Mouse (Mus musculus): Measurements from ENCODE around the gene Sidt1. TPM values are rescaled to one million over a fixed set of nuclear protein-coding genes. Genes with fewer than 3 reads are reported as not detected.

Gene Sidt1
- polyA plus RNA-seq, 1 experiment from 2014 or later = not detected

DNA sequence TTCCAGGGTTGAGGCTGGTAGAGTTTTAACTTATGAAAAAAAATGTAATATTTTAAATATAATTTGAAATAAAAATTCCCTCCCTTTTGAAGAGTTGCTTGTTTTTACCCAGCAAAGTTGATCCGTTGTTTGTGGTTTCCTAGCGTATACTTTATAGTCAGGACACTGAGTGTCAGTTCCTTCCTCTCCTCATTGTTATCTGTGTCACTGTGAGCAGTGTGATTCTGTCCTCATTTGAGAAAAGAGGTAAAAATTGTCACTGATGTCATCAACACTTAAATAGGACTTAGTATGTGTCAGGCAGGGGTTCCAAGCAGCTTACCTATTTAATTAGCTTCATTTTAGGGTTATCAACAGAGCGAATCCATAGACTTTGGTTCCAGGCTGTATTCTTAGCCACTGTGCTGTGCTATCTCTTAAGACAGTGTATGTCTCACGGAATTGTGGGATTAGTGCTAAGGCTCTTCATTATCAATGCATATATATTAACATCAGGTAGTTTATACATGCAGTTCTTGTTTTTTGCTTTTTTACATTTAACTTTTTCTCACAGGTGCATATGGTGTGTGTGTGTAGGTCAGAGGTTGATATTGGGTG is 16.9 kb upstream of the Sidt1 start:
- no peak for ATAC-seq (replicated peaks; ENCODE audit: insufficient number of reproducible peaks, low FRiP score, low TSS enrichment)
- H3K4me1 ChIP-seq (ENCODE audit: control insufficient read depth, insufficient read depth, low read length) = peaks cover 6% of the 10 kb centered on the region; the same call in 1 of the 2 replicates

DNA sequence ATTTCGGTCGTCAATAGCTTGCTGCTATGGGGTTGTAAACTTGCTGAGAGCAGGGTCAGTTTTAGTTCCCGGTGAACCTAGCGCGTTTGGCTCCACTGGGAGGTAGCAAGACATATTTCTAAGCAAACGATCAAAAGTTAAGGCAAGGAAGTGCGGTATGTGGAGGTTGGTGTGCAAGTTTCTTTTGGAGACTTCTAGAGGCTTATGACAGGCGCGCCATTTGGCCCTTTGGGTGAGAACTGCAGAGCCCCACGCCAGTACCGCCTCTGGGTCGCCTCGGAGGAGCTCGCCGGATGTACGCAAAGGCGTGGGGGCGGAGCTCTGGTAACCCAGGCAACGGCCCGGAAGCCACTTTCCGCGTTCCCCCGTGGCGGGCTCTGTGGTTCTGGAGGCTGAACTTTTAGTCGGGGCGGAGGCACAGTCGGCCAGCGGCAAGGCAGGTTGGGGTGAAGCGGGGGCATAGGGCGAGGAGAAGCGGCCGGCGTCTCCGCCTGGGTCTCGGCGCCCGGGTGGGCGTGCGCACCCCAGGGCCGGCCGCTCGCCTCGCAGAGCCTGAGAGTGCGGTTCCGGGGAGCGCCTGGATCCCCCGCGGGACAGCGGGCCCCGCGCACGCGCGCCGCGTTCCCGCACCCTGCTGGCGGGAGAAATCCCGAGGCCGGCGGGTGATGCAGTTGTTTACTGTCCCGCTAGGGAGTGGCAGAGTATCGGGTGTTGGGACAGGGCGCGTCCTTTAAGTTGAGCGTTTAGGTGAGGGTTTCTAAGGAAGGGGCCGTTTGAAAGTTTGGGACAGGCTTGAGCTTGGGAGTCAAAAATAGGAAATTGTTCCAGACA is 14.3 kb upstream of the Sidt1 start, which contains the start of gene Spice1:
Gene Spice1 (plus strand): TSS at position 51 of the 831 bp plus-strand sequence.
- Histone ChIP-seq H3K4me2 (peak within 1 kb of the TSS; percentile 77), H3K9me3 (replicated peaks; ENCODE audit: control insufficient read depth, low read length) (no peaks in the 10 kb centered on the region), H3K4me3 (ENCODE audit: low read depth, low read length) (peak within 1 kb of the TSS; percentile 86), H3K4me1 (ENCODE audit: control insufficient read depth, insufficient read depth, low read length) (peaks cover 6% of the 10 kb centered on the region; the same call in 1 of the 2 replicates), H3K27ac (ENCODE audit: low read depth, low read length) (peak within 1 kb of the TSS; percentile 93), H3K27me3 (ENCODE audit: control insufficient read depth, insufficient read depth, low read length) (no peaks in the 10 kb centered on the region), H3K36me3 (ENCODE audit: control insufficient read depth, insufficient read depth, low read length) (no peaks in the 10 kb centered on the region), H3K9ac (ENCODE audit: low read depth, low read length) (peak within 1 kb of the TSS; percentile 85)
- under 1% methylated on average over 65 of the region's 67 CpGs for WGBS (ENCODE audit: insufficient replicate concordance)
- peak; percentile 98 for ATAC-seq (replicated peaks; ENCODE audit: insufficient number of reproducible peaks, low FRiP score, low TSS enrichment)

More for the DNA sequence above, 16.9 kb upstream of the Sidt1 start:
- 80% methylated on average over 4 of the region's 4 CpGs for WGBS (ENCODE audit: insufficient replicate concordance)
- no peak overlapping the region for H3K4me3 ChIP-seq (ENCODE audit: low read depth, low read length)
- no peaks in the 10 kb centered on the region for H3K9me3 ChIP-seq (replicated peaks; ENCODE audit: control insufficient read depth, low read length)
- H3K27me3 ChIP-seq (ENCODE audit: control insufficient read depth, insufficient read depth, low read length) = no peaks in the 10 kb centered on the region
- no peak overlapping the region for H3K27ac ChIP-seq (ENCODE audit: low read depth, low read length)
- no peak overlapping the region for H3K9ac ChIP-seq (ENCODE audit: low read depth, low read length)
- no peaks in the 10 kb centered on the region for H3K36me3 ChIP-seq (ENCODE audit: control insufficient read depth, insufficient read depth, low read length)
- H3K4me2 ChIP-seq = no peak overlapping the region

DNA sequence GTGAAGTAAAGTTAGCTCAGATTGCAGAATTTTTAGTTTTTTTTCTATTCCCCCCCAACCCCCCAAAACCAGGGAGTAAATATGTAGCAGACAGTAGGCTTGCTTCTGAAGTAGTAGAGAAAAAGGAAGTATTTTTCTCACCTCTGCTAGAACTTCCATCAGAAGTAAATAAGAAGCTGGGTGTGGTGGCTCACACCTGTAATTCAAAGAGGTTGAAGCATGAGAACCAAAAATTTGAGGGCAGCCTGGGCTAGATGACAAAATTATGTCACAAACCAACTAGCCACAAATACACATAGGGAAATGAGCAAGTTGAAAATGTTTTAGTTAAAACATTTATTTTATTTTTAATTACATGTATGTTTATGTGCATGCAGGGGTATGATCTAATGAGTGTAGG is 4.5 kb upstream of the Sidt1 start:
- no peak for ATAC-seq (replicated peaks; ENCODE audit: insufficient number of reproducible peaks, low FRiP score, low TSS enrichment)
- Histone ChIP-seq H3K9me3 (replicated peaks; ENCODE audit: control insufficient read depth, low read length) (no peaks in the 10 kb centered on the region), H3K4me3 (ENCODE audit: low read depth, low read length) (no peak overlapping the region)

DNA sequence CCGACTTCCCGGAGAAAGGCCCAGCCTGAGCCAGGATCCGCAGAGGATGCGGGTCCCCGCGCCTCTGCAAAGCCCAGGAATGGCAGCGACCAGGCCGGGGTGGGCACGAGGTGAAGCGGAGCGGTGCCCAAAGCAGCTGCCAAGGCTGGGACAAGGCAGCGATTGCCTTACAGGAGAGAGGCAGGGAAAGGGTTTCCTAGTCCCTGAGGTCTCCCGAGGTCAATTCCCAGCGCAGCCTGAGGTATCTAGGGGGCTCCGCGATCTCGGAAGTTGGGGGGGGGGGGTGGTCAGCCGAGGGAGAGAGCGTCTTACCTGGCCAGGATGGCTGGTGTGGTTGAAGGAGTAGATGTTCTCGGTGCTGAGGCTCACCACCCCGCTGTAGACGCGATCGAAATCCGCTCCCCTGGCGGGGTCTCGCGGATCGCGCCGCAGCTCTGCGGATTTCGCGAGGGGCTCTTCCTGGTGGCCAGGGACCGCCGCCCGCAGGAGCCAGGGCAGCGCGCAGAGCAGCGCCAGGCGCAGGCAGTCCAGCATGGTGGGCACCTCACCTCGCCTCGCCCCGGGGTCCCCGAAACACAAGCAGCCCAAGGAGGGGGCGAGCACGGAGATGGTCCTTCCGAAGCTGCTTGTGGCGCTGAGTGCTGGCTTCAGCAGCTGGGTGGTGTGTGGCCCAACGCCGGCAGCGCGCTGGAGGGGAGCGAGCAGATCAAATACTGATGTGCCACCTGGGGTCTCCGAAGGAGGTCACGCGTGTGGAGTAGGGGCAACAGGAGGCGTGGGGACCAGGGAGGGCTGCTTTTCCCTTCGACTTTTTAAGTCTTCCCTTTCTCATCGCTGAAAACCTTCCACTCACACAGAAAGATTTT is 768 bp downstream of the Sidt1 start:
- H3K36me3 ChIP-seq (ENCODE audit: control insufficient read depth, insufficient read depth, low read length) = no peaks in the 10 kb centered on the region
- peaks cover 32% of the 10 kb centered on the region for H3K27me3 ChIP-seq (ENCODE audit: control insufficient read depth, insufficient read depth, low read length)
- peak overlapping the region; percentile 69 for H3K9ac ChIP-seq (ENCODE audit: low read depth, low read length)
- H3K4me2 ChIP-seq = peak overlapping the region; percentile 99
- no peaks in the 10 kb centered on the region for H3K4me1 ChIP-seq (ENCODE audit: control insufficient read depth, insufficient read depth, low read length)
- H3K4me3 ChIP-seq (ENCODE audit: low read depth, low read length) = peak overlapping the region; percentile 66
- H3K27ac ChIP-seq (ENCODE audit: low read depth, low read length) = no peak overlapping the region
- H3K9me3 ChIP-seq (replicated peaks; ENCODE audit: control insufficient read depth, low read length) = 0 out of 2 replicates have a peak, but pooled peaks cover 2% of the 10 kb centered on the region
- WGBS (ENCODE audit: insufficient replicate concordance) = under 1% methylated on average over 58 of the region's 60 CpGs
- no peak for ATAC-seq (replicated peaks; ENCODE audit: insufficient number of reproducible peaks, low FRiP score, low TSS enrichment)

More for the DNA sequence above, 4.5 kb upstream of the Sidt1 start:
- Histone ChIP-seq H3K27me3 (ENCODE audit: control insufficient read depth, insufficient read depth, low read length) (peaks cover 14% of the 10 kb centered on the region), H3K9ac (ENCODE audit: low read depth, low read length) (no peak overlapping the region), H3K4me2 (no peak overlapping the region), H3K27ac (ENCODE audit: low read depth, low read length) (no peak overlapping the region), H3K36me3 (ENCODE audit: control insufficient read depth, insufficient read depth, low read length) (no peaks in the 10 kb centered on the region), H3K4me1 (ENCODE audit: control insufficient read depth, insufficient read depth, low read length) (no peaks in the 10 kb centered on the region)

DNA sequence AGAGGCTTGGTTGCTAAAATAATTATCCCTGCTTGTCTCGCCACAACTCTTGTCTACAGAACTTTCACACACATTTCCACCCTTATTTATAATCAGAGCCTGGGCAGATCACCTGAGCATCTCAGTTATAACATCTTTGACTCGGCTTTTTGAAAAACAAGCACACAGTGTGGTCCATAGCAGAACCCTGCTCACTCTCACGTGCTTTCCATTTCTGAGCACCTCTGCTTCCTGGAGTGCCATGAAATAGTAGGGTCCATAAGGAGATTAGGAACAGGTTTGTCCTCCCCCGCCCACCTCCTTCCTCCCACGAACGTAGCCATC is 1.4 kb downstream of the Sidt1 start:
- H3K4me3 ChIP-seq (ENCODE audit: low read depth, low read length) = peak overlapping the region; percentile 66
- no peak overlapping the region for H3K27ac ChIP-seq (ENCODE audit: low read depth, low read length)
- peak overlapping the region; percentile 69 for H3K9ac ChIP-seq (ENCODE audit: low read depth, low read length)
- H3K4me1 ChIP-seq (ENCODE audit: control insufficient read depth, insufficient read depth, low read length) = no peaks in the 10 kb centered on the region
- peak overlapping the region; percentile 99 for H3K4me2 ChIP-seq
- no peak for ATAC-seq (replicated peaks; ENCODE audit: insufficient number of reproducible peaks, low FRiP score, low TSS enrichment)
- H3K9me3 ChIP-seq (replicated peaks; ENCODE audit: control insufficient read depth, low read length) = 0 out of 2 replicates have a peak, but pooled peaks cover 2% of the 10 kb centered on the region
- peaks cover 32% of the 10 kb centered on the region for H3K27me3 ChIP-seq (ENCODE audit: control insufficient read depth, insufficient read depth, low read length)
- no peaks in the 10 kb centered on the region for H3K36me3 ChIP-seq (ENCODE audit: control insufficient read depth, insufficient read depth, low read length)
- WGBS (ENCODE audit: insufficient replicate concordance) = 15% methylated on average over 6 of the region's 6 CpGs

DNA sequence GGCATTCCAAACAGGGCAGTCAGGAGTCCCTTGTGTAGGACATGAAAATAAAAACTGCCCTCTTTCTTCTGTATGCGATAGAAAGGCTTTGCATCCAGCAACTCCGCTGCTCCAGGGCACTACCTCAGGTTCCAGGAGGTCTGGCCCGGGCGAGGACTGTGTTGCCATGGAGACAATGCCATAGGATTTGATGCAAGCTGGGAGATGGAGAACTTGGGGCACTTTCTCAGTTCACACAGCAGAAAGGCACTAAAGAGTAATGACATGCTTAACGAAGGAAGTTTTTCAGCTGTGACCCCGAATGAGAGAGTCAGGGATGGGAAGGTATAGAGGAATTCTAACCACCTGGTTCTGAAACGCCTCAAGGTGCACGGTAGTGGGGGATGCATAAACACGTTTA is 1.8 kb downstream of the Sidt1 start:
- H3K4me1 ChIP-seq (ENCODE audit: control insufficient read depth, insufficient read depth, low read length) = no peaks in the 10 kb centered on the region
- ATAC-seq (replicated peaks; ENCODE audit: insufficient number of reproducible peaks, low FRiP score, low TSS enrichment) = no peak
- no peak overlapping the region for H3K9ac ChIP-seq (ENCODE audit: low read depth, low read length)
- H3K27me3 ChIP-seq (ENCODE audit: control insufficient read depth, insufficient read depth, low read length) = peaks cover 32% of the 10 kb centered on the region
- H3K4me2 ChIP-seq = no peak overlapping the region
- no peaks in the 10 kb centered on the region for H3K36me3 ChIP-seq (ENCODE audit: control insufficient read depth, insufficient read depth, low read length)
- H3K4me3 ChIP-seq (ENCODE audit: low read depth, low read length) = no peak overlapping the region
- 0 out of 2 replicates have a peak, but pooled peaks cover 2% of the 10 kb centered on the region for H3K9me3 ChIP-seq (replicated peaks; ENCODE audit: control insufficient read depth, low read length)
- 24% methylated on average over 9 of the region's 9 CpGs for WGBS (ENCODE audit: insufficient replicate concordance)
- H3K27ac ChIP-seq (ENCODE audit: low read depth, low read length) = no peak overlapping the region

DNA sequence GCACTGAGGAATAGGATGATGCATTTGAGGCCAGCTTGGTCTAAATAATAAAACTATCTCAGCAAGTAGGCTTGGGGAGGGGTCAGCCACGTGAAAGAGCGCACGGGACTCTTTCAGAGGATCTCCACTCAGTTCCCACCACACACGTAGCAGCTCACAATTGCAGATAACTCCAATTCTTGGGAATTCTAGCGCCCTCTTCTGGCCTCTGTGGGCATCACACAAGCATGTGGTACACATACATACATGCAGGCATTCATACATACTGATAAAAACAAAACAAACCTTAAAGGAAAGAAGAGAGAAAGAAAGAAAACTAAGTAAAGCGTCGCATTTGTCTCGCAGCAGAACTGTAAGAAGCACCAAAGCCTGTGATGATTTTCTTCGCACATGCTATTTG is 2.3 kb downstream of the Sidt1 start:
- no peak overlapping the region for H3K27ac ChIP-seq (ENCODE audit: low read depth, low read length)
- ATAC-seq (replicated peaks; ENCODE audit: insufficient number of reproducible peaks, low FRiP score, low TSS enrichment) = no peak
- H3K9me3 ChIP-seq (replicated peaks; ENCODE audit: control insufficient read depth, low read length) = 0 out of 2 replicates have a peak, but pooled peaks cover 2% of the 10 kb centered on the region
- H3K36me3 ChIP-seq (ENCODE audit: control insufficient read depth, insufficient read depth, low read length) = no peaks in the 10 kb centered on the region
- WGBS (ENCODE audit: insufficient replicate concordance) = 75% methylated on average over 9 of the region's 9 CpGs
- no peak overlapping the region for H3K4me2 ChIP-seq
- no peaks in the 10 kb centered on the region for H3K4me1 ChIP-seq (ENCODE audit: control insufficient read depth, insufficient read depth, low read length)
- H3K9ac ChIP-seq (ENCODE audit: low read depth, low read length) = no peak overlapping the region
- peaks cover 32% of the 10 kb centered on the region for H3K27me3 ChIP-seq (ENCODE audit: control insufficient read depth, insufficient read depth, low read length)
- H3K4me3 ChIP-seq (ENCODE audit: low read depth, low read length) = no peak overlapping the region

DNA sequence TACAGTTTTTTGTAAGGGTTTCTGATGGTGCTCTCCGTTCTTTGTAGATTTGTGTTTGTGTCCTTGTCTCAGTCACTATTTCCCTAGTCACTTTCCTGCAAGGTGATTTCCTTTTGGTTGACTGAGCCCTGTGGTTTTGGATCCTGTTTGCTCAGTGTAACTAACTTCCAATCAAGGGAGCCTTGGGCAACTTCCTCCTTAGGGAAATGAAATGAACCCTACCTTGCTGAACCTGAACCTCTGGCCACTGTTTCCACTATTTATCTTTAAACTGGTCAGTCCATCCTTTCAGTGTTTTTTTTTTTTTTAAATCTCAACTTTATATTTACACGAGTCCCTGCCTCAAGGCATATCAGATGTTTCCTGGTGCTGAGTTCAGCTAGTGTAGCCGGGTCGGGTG is 4.4 kb downstream of the Sidt1 start:
- H3K27me3 ChIP-seq (ENCODE audit: control insufficient read depth, insufficient read depth, low read length) = peaks cover 25% of the 10 kb centered on the region
- no peak for ATAC-seq (replicated peaks; ENCODE audit: insufficient number of reproducible peaks, low FRiP score, low TSS enrichment)
- H3K36me3 ChIP-seq (ENCODE audit: control insufficient read depth, insufficient read depth, low read length) = no peaks in the 10 kb centered on the region
- no peak overlapping the region for H3K4me3 ChIP-seq (ENCODE audit: low read depth, low read length)
- 49% methylated on average over 4 of the region's 4 CpGs for WGBS (ENCODE audit: insufficient replicate concordance)
- H3K9me3 ChIP-seq (replicated peaks; ENCODE audit: control insufficient read depth, low read length) = 0 out of 2 replicates have a peak, but pooled peaks cover 2% of the 10 kb centered on the region
- H3K27ac ChIP-seq (ENCODE audit: low read depth, low read length) = no peak overlapping the region
- H3K9ac ChIP-seq (ENCODE audit: low read depth, low read length) = no peak overlapping the region
- no peaks in the 10 kb centered on the region for H3K4me1 ChIP-seq (ENCODE audit: control insufficient read depth, insufficient read depth, low read length)
- no peak overlapping the region for H3K4me2 ChIP-seq

Measured in heart, embryonic 11.5 days (tissue).